Mouse (Mus musculus) heart, adult 2 months (tissue): ENCODE results near the gene Ss18l2. TPM values are rescaled to one million over a fixed set of nuclear protein-coding genes. Genes with fewer than 3 reads are reported as not detected.
A peak's percentile ranks its signal among the peaks of the same experiment; 100 is the strongest.

Source experiments
- DNase-seq, 2 experiments: peaks; one replicate each; pipeline ENCODE4 v3.0.0; 2021
- H3K27ac ChIP-seq: fragments of 200-600 bp; 2 replicates; pipeline ENCODE4 v1.8.1; 2022
- H3K27me3 ChIP-seq: fragments of 200-500 bp; 2 replicates; pipeline ENCODE4 v1.6.1; 2012; ENCODE audit warnings: mild to moderate bottlenecking, low read length, inconsistent platforms, mixed read lengths; ENCODE audit not compliant: control insufficient read depth, insufficient read depth
- H3K36me3 ChIP-seq: fragments of 200-500 bp; 2 replicates; pipeline ENCODE4 v1.6.1; 2012; ENCODE audit warnings: low read length, inconsistent platforms; ENCODE audit not compliant: control insufficient read depth, insufficient read depth
- H3K4me1 ChIP-seq: fragments of 200-500 bp; 2 replicates; pipeline ENCODE4 v1.6.1; 2011; ENCODE audit warnings: low read length; ENCODE audit not compliant: control insufficient read depth, insufficient read depth
- H3K4me3 ChIP-seq: fragments of 200-600 bp; 2 replicates; pipeline ENCODE4 v1.8.1; 2022
- H3K79me2 ChIP-seq: fragments of 200-500 bp; replicated peaks from 2 replicates; pipeline ENCODE4 v1.6.1; 2012; ENCODE audit warnings: mild to moderate bottlenecking, inconsistent platforms, low read length, moderate library complexity, mixed read lengths; ENCODE audit not compliant: control insufficient read depth, insufficient read depth
- H3K9ac ChIP-seq: fragments of 200-500 bp; 2 replicates; pipeline ENCODE4 v1.6.1; 2012; ENCODE audit warnings: low read depth, mild to moderate bottlenecking, control low read depth, inconsistent platforms, low read length, mixed read lengths
- CTCF ChIP-seq: fragments of 200-600 bp; IDR thresholded peaks from 2 replicates; pipeline ENCODE4 v1.8.1; 2022; ENCODE audit warnings: antibody characterized with exemption, mild to moderate bottlenecking, moderate library complexity
- EP300 ChIP-seq: fragments of 200-500 bp; IDR thresholded peaks from 2 replicates; pipeline ENCODE4 v1.6.1; 2011; ENCODE audit warnings: low read depth, low read length, control low read depth; ENCODE audit not compliant: insufficient read depth
- POLR2A ChIP-seq: fragments of 200-500 bp; IDR thresholded peaks from 2 replicates; pipeline ENCODE4 v1.6.1; 2011; ENCODE audit warnings: mild to moderate bottlenecking, low read depth, low read length, control low read depth; ENCODE audit not compliant: insufficient read depth
- WGBS: fragments of 180-500 bp; shearing (Covaris S2); methylation state at CpG from one replicate; pipeline ENCODE4 v1.1.7; 2018; 5-methylcytosine and 5-hydroxymethylcytosine counted together
- intact Hi-C: fragments of 180-260 bp; cut with DNase I; formaldehyde crosslinking; loops from one replicate; pipeline ENCODE4 v1.15.1; 2025
- long read RNA-seq: library from polyadenylated mRNA; stranded (forward); transcript quantifications from one replicate; pipeline ENCODE4 v2.0.0, GENCODE M21; 2021
- polyA plus RNA-seq: library from polyadenylated mRNA; depleted of rRNA; stranded (reverse); fragments of >200 nt; gene quantifications from 2 replicates; pipeline ENCODE4 v1.2.3, GENCODE M21; 2012; rRNA removed
- total RNA-seq, 2 experiments: library from RNA; stranded (reverse); gene quantifications; 2 replicates each; pipeline ENCODE4 v1.2.3; 2021

The Ss18l2 gene
- total RNA-seq: 100 to 1,000 TPM; 125 to 138 TPM
- polyA plus RNA-seq: 103 and 154 TPM in 2 replicates
- long read RNA-seq, transcript Ss18l2-201 (3 exons, 577 nt): major isoform, 95 of 230 reads
- long read RNA-seq, transcript Ss18l2-207 (1 exons, 2,354 nt): minor isoform, 94 of 230 reads
- long read RNA-seq, transcript Ss18l2-203 (2 exons, 1,175 nt): minor isoform, 34 of 230 reads
- long read RNA-seq, partial matches to known transcripts: 0 of 230 reads
- long read RNA-seq, other reads (novel, unspliced or antisense): 2 of 230 reads

- Histone ChIP-seq H3K79me2 (no peaks in the 10 kb centered on the region; the same call in 1 of the 2 replicates), H3K4me1 (no peaks in the 10 kb centered on the region; the same call in none of the 2 replicates), H3K9ac (peak within 1 kb of the TSS; percentile 94), H3K36me3 (peaks cover 3% of the 10 kb centered on the region), H3K27me3 (no peaks in the 10 kb centered on the region), H3K4me3 (peak within 1 kb of the TSS; percentile 81), H3K27ac (peak within 1 kb of the TSS; percentile 95)
- peak; percentile 97 for DNase-seq
- WGBS: 4% methylated on average over 37 of the region's 37 CpGs
- intact Hi-C loops: no loop called here
- TF ChIP-seq CTCF: no peak
- TF ChIP-seq POLR2A: peak; percentile 61
- TF ChIP-seq EP300: 0 out of 2 replicates have a peak, but pooled peaks have one; percentile 6
Observed at GRCm38 (mm10) chr9:121709898-121710583, at the start of gene Ss18l2. TSS of gene Ss18l2 (plus strand) at chr9:121710329.

- H3K27me3 ChIP-seq: no peaks in the 10 kb centered on the region
- H3K36me3 ChIP-seq: no peaks in the 10 kb centered on the region
- TF ChIP-seq EP300 (no peak), POLR2A (no peak), CTCF (no peak)
- no peaks in the 10 kb centered on the region for H3K4me1 ChIP-seq
- DNase-seq: no peak
- H3K27ac ChIP-seq: no peak overlapping the region
- H3K79me2 ChIP-seq: no peaks in the 10 kb centered on the region
- H3K9ac ChIP-seq: no peak overlapping the region
- 73% methylated on average over 6 of the region's 6 CpGs for WGBS
- no peak overlapping the region for H3K4me3 ChIP-seq
- intact Hi-C loops: no loop called here
Observed at GRCm38 (mm10) chr9:121663467-121663866, 46.7 kb upstream of the Ss18l2 start.

- Histone ChIP-seq H3K4me1 (no peaks in the 10 kb centered on the region), H3K79me2 (no peaks in the 10 kb centered on the region), H3K4me3 (no peak overlapping the region), H3K36me3 (no peaks in the 10 kb centered on the region), H3K27me3 (no peaks in the 10 kb centered on the region), H3K9ac (no peak overlapping the region), H3K27ac (no peak overlapping the region)
- DNase-seq: no peak
- WGBS: 84% methylated on average over 5 of the region's 5 CpGs
- intact Hi-C loops: no loop called here
- no peak for TF ChIP-seq EP300
- no peak for TF ChIP-seq CTCF
- no peak for TF ChIP-seq POLR2A
Observed at GRCm38 (mm10) chr9:121664104-121664503, 46.0 kb upstream of the Ss18l2 start.

GRCm38 (mm10) chr9:121666957-121667630 lies 43.0 kb upstream of the Ss18l2 start:
- peaks cover 6% of the 10 kb centered on the region; the same call in 1 of the 2 replicates for H3K4me1 ChIP-seq
- no peaks in the 10 kb centered on the region for H3K79me2 ChIP-seq
- no peak overlapping the region for H3K4me3 ChIP-seq
- WGBS: 56% methylated on average over 16 of the region's 16 CpGs
- no peak overlapping the region for H3K9ac ChIP-seq
- no peak for TF ChIP-seq POLR2A
- H3K27ac ChIP-seq: no peak overlapping the region
- H3K36me3 ChIP-seq: no peaks in the 10 kb centered on the region
- no peaks in the 10 kb centered on the region for H3K27me3 ChIP-seq
- no peak for DNase-seq
- intact Hi-C loops: no loop called here

GRCm38 (mm10) chr9:121667822-121668221 lies 42.3 kb upstream of the Ss18l2 start:
- H3K79me2 ChIP-seq: no peaks in the 10 kb centered on the region
- no peak overlapping the region for H3K27ac ChIP-seq
- no peak for DNase-seq
- intact Hi-C loops: no loop called here
- H3K27me3 ChIP-seq: no peaks in the 10 kb centered on the region
- WGBS: 73% methylated on average over 11 of the region's 11 CpGs
- H3K9ac ChIP-seq: no peak overlapping the region
- peaks cover 8% of the 10 kb centered on the region for H3K4me1 ChIP-seq
- no peaks in the 10 kb centered on the region for H3K36me3 ChIP-seq
- TF ChIP-seq POLR2A: no peak
- no peak for TF ChIP-seq CTCF
- no peak for TF ChIP-seq EP300
- H3K4me3 ChIP-seq: no peak overlapping the region
